Mouse (Mus musculus): ENCODE data around the gene Aldh3b3. TPM values are rescaled to one million over a fixed set of nuclear protein-coding genes. Genes with fewer than 3 reads are reported as not detected.
"Not testable (repeated sequence)": the region's sequence is repeated elsewhere in the genome, so short reads cannot be mapped to it uniquely, and the experiment has no call there.

The Aldh3b3 gene
- polyA plus RNA-seq, 1 experiment from 2014 or later = not detected

- H3K4me2 ChIP-seq (ENCODE audit: low read length) = no peak overlapping the region
- H3K4me1 ChIP-seq (replicated peaks; ENCODE audit: control insufficient read depth, insufficient read depth, low read length) = no peaks in the 10 kb centered on the region
- H3K27me3 ChIP-seq (replicated peaks; ENCODE audit: control insufficient read depth, insufficient read depth, low read length) = no peaks in the 10 kb centered on the region
- ATAC-seq (replicated peaks; ENCODE audit: low FRiP score, low TSS enrichment, low read depth) (peak; percentile 54; the same call in 1 of the 2 replicates), DNase-seq (ENCODE audit: low spot score) (peak; percentile 86)
- no peak overlapping the region for H3K9ac ChIP-seq (ENCODE audit: low read length)
- WGBS = 11% methylated on average over 2 of the region's 2 CpGs
- no peak overlapping the region for H3K27ac ChIP-seq (ENCODE audit: low read depth)
- H3K4me3 ChIP-seq (ENCODE audit: low read depth, low read length) = no peak overlapping the region
- no peaks in the 10 kb centered on the region for H3K9me3 ChIP-seq (ENCODE audit: control insufficient read depth, low read length)
- no peaks in the 10 kb centered on the region for H3K36me3 ChIP-seq (ENCODE audit: control insufficient read depth, insufficient read depth, low read length)
Observed at GRCm38 (mm10) chr19:3946715-3947114, 11.7 kb upstream of the Aldh3b3 start.

GRCm38 (mm10) chr19:3947813-3948212 is 10.6 kb upstream of the Aldh3b3 start:
- H3K9ac ChIP-seq (ENCODE audit: low read length) = no peak overlapping the region
- DNase-seq (ENCODE audit: low spot score) = no peak

GRCm38 (mm10) chr19:3948546-3948945 is 9.9 kb upstream of the Aldh3b3 start:
- 72% methylated on average over 14 of the region's 14 CpGs for WGBS

More at GRCm38 (mm10) chr19:3947813-3948212, 10.6 kb upstream of the Aldh3b3 start:
- Histone ChIP-seq H3K4me3 (ENCODE audit: low read depth, low read length) (no peak overlapping the region), H3K4me2 (ENCODE audit: low read length) (no peak overlapping the region), H3K27me3 (replicated peaks; ENCODE audit: control insufficient read depth, insufficient read depth, low read length) (no peaks in the 10 kb centered on the region), H3K4me1 (replicated peaks; ENCODE audit: control insufficient read depth, insufficient read depth, low read length) (no peaks in the 10 kb centered on the region), H3K36me3 (ENCODE audit: control insufficient read depth, insufficient read depth, low read length) (no peaks in the 10 kb centered on the region), H3K9me3 (ENCODE audit: control insufficient read depth, low read length) (no peaks in the 10 kb centered on the region), H3K27ac (ENCODE audit: low read depth) (no peak overlapping the region)
- no peak for ATAC-seq (replicated peaks; ENCODE audit: low FRiP score, low TSS enrichment, low read depth)
- 84% methylated on average over 3 of the region's 3 CpGs for WGBS

GRCm38 (mm10) chr19:3950331-3950730 is 8.1 kb upstream of the Aldh3b3 start:
- WGBS = 85% methylated on average over 3 of the region's 3 CpGs
- Histone ChIP-seq H3K27me3 (replicated peaks; ENCODE audit: control insufficient read depth, insufficient read depth, low read length) (no peaks in the 10 kb centered on the region), H3K27ac (ENCODE audit: low read depth) (no peak overlapping the region)

More at GRCm38 (mm10) chr19:3948546-3948945, 9.9 kb upstream of the Aldh3b3 start:
- Histone ChIP-seq H3K4me2 (ENCODE audit: low read length) (no peak overlapping the region), H3K27me3 (replicated peaks; ENCODE audit: control insufficient read depth, insufficient read depth, low read length) (no peaks in the 10 kb centered on the region), H3K9me3 (ENCODE audit: control insufficient read depth, low read length) (no peaks in the 10 kb centered on the region), H3K9ac (ENCODE audit: low read length) (no peak overlapping the region), H3K4me1 (replicated peaks; ENCODE audit: control insufficient read depth, insufficient read depth, low read length) (no peaks in the 10 kb centered on the region), H3K36me3 (ENCODE audit: control insufficient read depth, insufficient read depth, low read length) (no peaks in the 10 kb centered on the region), H3K27ac (ENCODE audit: low read depth) (no peak overlapping the region), H3K4me3 (ENCODE audit: low read depth, low read length) (no peak overlapping the region)
- no peak for DNase-seq (ENCODE audit: low spot score)
- no peak for ATAC-seq (replicated peaks; ENCODE audit: low FRiP score, low TSS enrichment, low read depth)

GRCm38 (mm10) chr19:3951461-3951860 is 7.0 kb upstream of the Aldh3b3 start:
- no peak for ATAC-seq (replicated peaks; ENCODE audit: low FRiP score, low TSS enrichment, low read depth)
- Histone ChIP-seq H3K9me3 (ENCODE audit: control insufficient read depth, low read length) (no peaks in the 10 kb centered on the region), H3K4me1 (replicated peaks; ENCODE audit: control insufficient read depth, insufficient read depth, low read length) (no peaks in the 10 kb centered on the region), H3K9ac (ENCODE audit: low read length) (no peak overlapping the region), H3K36me3 (ENCODE audit: control insufficient read depth, insufficient read depth, low read length) (no peaks in the 10 kb centered on the region), H3K4me2 (ENCODE audit: low read length) (no peak overlapping the region), H3K27ac (ENCODE audit: low read depth) (no peak overlapping the region), H3K27me3 (replicated peaks; ENCODE audit: control insufficient read depth, insufficient read depth, low read length) (no peaks in the 10 kb centered on the region), H3K4me3 (ENCODE audit: low read depth, low read length) (no peak overlapping the region)
- DNase-seq (ENCODE audit: low spot score) = no peak

More at GRCm38 (mm10) chr19:3950331-3950730, 8.1 kb upstream of the Aldh3b3 start:
- Histone ChIP-seq H3K4me3 (ENCODE audit: low read depth, low read length) (no peak overlapping the region), H3K4me1 (replicated peaks; ENCODE audit: control insufficient read depth, insufficient read depth, low read length) (no peaks in the 10 kb centered on the region), H3K9ac (ENCODE audit: low read length) (no peak overlapping the region), H3K4me2 (ENCODE audit: low read length) (no peak overlapping the region), H3K9me3 (ENCODE audit: control insufficient read depth, low read length) (no peaks in the 10 kb centered on the region), H3K36me3 (ENCODE audit: control insufficient read depth, insufficient read depth, low read length) (no peaks in the 10 kb centered on the region)
- ATAC-seq (replicated peaks; ENCODE audit: low FRiP score, low TSS enrichment, low read depth) (no peak), DNase-seq (ENCODE audit: low spot score) (no peak)

- no peaks in the 10 kb centered on the region for H3K9me3 ChIP-seq (ENCODE audit: control insufficient read depth, low read length)
- ATAC-seq (replicated peaks; ENCODE audit: low FRiP score, low TSS enrichment, low read depth) = no peak
- 27% methylated on average over 1 of the region's 1 CpGs for WGBS
- H3K4me3 ChIP-seq (ENCODE audit: low read depth, low read length) = no peak overlapping the region
- no peaks in the 10 kb centered on the region for H3K36me3 ChIP-seq (ENCODE audit: control insufficient read depth, insufficient read depth, low read length)
- DNase-seq (ENCODE audit: low spot score) = no peak
- H3K4me2 ChIP-seq (ENCODE audit: low read length) = no peak overlapping the region
- H3K9ac ChIP-seq (ENCODE audit: low read length) = no peak overlapping the region
- no peaks in the 10 kb centered on the region for H3K27me3 ChIP-seq (replicated peaks; ENCODE audit: control insufficient read depth, insufficient read depth, low read length)
- H3K27ac ChIP-seq (ENCODE audit: low read depth) = no peak overlapping the region
- H3K4me1 ChIP-seq (replicated peaks; ENCODE audit: control insufficient read depth, insufficient read depth, low read length) = no peaks in the 10 kb centered on the region
Observed at GRCm38 (mm10) chr19:3952099-3952498, 6.3 kb upstream of the Aldh3b3 start.

GRCm38 (mm10) chr19:3955033-3955432 is 3.4 kb upstream of the Aldh3b3 start:
- H3K4me3 ChIP-seq (ENCODE audit: low read depth, low read length) = no peak overlapping the region
- no peaks in the 10 kb centered on the region for H3K27me3 ChIP-seq (replicated peaks; ENCODE audit: control insufficient read depth, insufficient read depth, low read length)
- no peaks in the 10 kb centered on the region for H3K9me3 ChIP-seq (ENCODE audit: control insufficient read depth, low read length)
- H3K4me1 ChIP-seq (replicated peaks; ENCODE audit: control insufficient read depth, insufficient read depth, low read length) = no peaks in the 10 kb centered on the region
- DNase-seq (ENCODE audit: low spot score) (no peak), ATAC-seq (replicated peaks; ENCODE audit: low FRiP score, low TSS enrichment, low read depth) (no peak)
- H3K9ac ChIP-seq (ENCODE audit: low read length) = no peak overlapping the region
- WGBS = 79% methylated on average over 3 of the region's 3 CpGs
- H3K4me2 ChIP-seq (ENCODE audit: low read length) = no peak overlapping the region
- H3K27ac ChIP-seq (ENCODE audit: low read depth) = no peak overlapping the region
- no peaks in the 10 kb centered on the region for H3K36me3 ChIP-seq (ENCODE audit: control insufficient read depth, insufficient read depth, low read length)

GRCm38 (mm10) chr19:3955804-3956203 is 2.6 kb upstream of the Aldh3b3 start:
- 51% methylated on average over 4 of the region's 4 CpGs for WGBS
- Histone ChIP-seq H3K27me3 (replicated peaks; ENCODE audit: control insufficient read depth, insufficient read depth, low read length) (no peaks in the 10 kb centered on the region), H3K9ac (ENCODE audit: low read length) (no peak overlapping the region), H3K4me3 (ENCODE audit: low read depth, low read length) (no peak overlapping the region), H3K9me3 (ENCODE audit: control insufficient read depth, low read length) (no peaks in the 10 kb centered on the region), H3K27ac (ENCODE audit: low read depth) (no peak overlapping the region), H3K4me2 (ENCODE audit: low read length) (no peak overlapping the region), H3K36me3 (ENCODE audit: control insufficient read depth, insufficient read depth, low read length) (no peaks in the 10 kb centered on the region), H3K4me1 (replicated peaks; ENCODE audit: control insufficient read depth, insufficient read depth, low read length) (no peaks in the 10 kb centered on the region)
- ATAC-seq (replicated peaks; ENCODE audit: low FRiP score, low TSS enrichment, low read depth) = no peak
- DNase-seq (ENCODE audit: low spot score) = no peak

GRCm38 (mm10) chr19:3957296-3958036 is 979 bp upstream of the Aldh3b3 start:
- ATAC-seq (replicated peaks; ENCODE audit: low FRiP score, low TSS enrichment, low read depth); H3K9me3 ChIP-seq (ENCODE audit: control insufficient read depth, low read length): not testable (repeated sequence)
- 69% methylated on average over 5 of the region's 5 CpGs for WGBS

More at GRCm38 (mm10) chr19:3957296-3958036, 979 bp upstream of the Aldh3b3 start:
- H3K4me2 ChIP-seq (ENCODE audit: low read length); DNase-seq (ENCODE audit: low spot score); H3K36me3 ChIP-seq (ENCODE audit: control insufficient read depth, insufficient read depth, low read length); H3K4me3 ChIP-seq (ENCODE audit: low read depth, low read length); H3K4me1 ChIP-seq (replicated peaks; ENCODE audit: control insufficient read depth, insufficient read depth, low read length); H3K27me3 ChIP-seq (replicated peaks; ENCODE audit: control insufficient read depth, insufficient read depth, low read length); H3K9ac ChIP-seq (ENCODE audit: low read length); H3K27ac ChIP-seq (ENCODE audit: low read depth): not testable (repeated sequence)

Data from intestine, embryonic 14.5 days (tissue).